Mouse (Mus musculus) testis, adult 2 months (tissue): ENCODE measurements around the gene Emc8. TPM values are rescaled to one million over a fixed set of nuclear protein-coding genes. Genes with fewer than 3 reads are reported as not detected.
A peak's percentile ranks its signal among the peaks of the same experiment; 100 is the strongest.

Experiments
- H3K27ac ChIP-seq: fragments of 200-500 bp; 2 replicates; pipeline ENCODE4 v1.5.1; 2012; ENCODE audit warnings: low read depth, low read length; ENCODE audit not compliant: control insufficient read depth, insufficient read depth
- H3K27me3 ChIP-seq: fragments of 200-500 bp; 2 replicates; pipeline ENCODE4 v1.6.1; 2012; ENCODE audit warnings: mild to moderate bottlenecking, low read length, moderate library complexity; ENCODE audit not compliant: control insufficient read depth, insufficient read depth
- H3K36me3 ChIP-seq: fragments of 200-500 bp; 2 replicates; pipeline ENCODE4 v1.6.1; 2012; ENCODE audit warnings: mild to moderate bottlenecking, low read length; ENCODE audit not compliant: control insufficient read depth, insufficient read depth
- H3K4me1 ChIP-seq: fragments of 200-500 bp; 2 replicates; pipeline ENCODE4 v1.6.1; 2012; ENCODE audit warnings: low read length; ENCODE audit not compliant: control insufficient read depth, insufficient read depth
- H3K4me3 ChIP-seq: fragments of 200-500 bp; 2 replicates; pipeline ENCODE4 v1.5.1; 2012; ENCODE audit warnings: low read depth, mild to moderate bottlenecking, low read length, moderate library complexity, mixed read lengths; ENCODE audit not compliant: control insufficient read depth
- CTCF ChIP-seq: fragments of 200-500 bp; IDR thresholded peaks from 2 replicates; pipeline ENCODE4 v1.5.1; 2012; ENCODE audit warnings: low read depth, mild to moderate bottlenecking, inconsistent platforms, low read length, moderate library complexity; ENCODE audit not compliant: control insufficient read depth, insufficient read depth, insufficient replicate concordance
- POLR2A ChIP-seq: fragments of 200-500 bp; IDR thresholded peaks from 2 replicates; pipeline ENCODE4 v1.6.1; 2012; ENCODE audit warnings: low read depth, mild to moderate bottlenecking, inconsistent platforms, low read length, moderate library complexity; ENCODE audit not compliant: control insufficient read depth
- polyA plus RNA-seq: library from polyadenylated mRNA; depleted of rRNA; stranded (reverse); fragments of >200 nt; gene quantifications from 2 replicates; pipeline ENCODE4 v1.2.3, GENCODE M21; 2012

Gene Emc8
- polyA plus RNA-seq, 1 experiment, result 29.4 TPM

DNA sequence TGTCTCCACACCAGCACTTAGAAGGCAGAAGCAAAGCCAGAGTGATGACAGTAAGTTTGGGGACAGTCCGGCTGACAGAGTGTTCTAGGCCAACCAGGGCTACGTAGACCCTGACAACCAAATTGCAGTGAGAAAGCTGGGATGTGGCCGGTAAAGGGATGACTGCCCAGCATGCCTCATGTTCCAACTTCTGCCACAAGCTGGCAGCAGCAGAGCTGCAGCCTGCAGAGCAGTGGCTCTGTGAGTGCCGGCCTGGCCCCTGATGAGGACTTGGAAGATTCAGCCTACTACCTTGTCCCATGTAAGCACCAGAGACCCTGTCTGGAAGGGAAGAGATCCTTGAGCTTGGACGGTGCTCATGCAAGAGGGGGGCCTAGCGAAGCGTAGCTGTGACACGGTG is 7.3 kb upstream of the Emc8 start:
- TF ChIP-seq POLR2A (no peak), CTCF (0 out of 2 replicates have a peak, but pooled peaks have one; percentile 4)
- Histone ChIP-seq H3K36me3 (peaks cover 1% of the 10 kb centered on the region), H3K4me3 (no peak overlapping the region), H3K27ac (no peak overlapping the region), H3K27me3 (no peaks in the 10 kb centered on the region), H3K4me1 (no peaks in the 10 kb centered on the region)

DNA sequence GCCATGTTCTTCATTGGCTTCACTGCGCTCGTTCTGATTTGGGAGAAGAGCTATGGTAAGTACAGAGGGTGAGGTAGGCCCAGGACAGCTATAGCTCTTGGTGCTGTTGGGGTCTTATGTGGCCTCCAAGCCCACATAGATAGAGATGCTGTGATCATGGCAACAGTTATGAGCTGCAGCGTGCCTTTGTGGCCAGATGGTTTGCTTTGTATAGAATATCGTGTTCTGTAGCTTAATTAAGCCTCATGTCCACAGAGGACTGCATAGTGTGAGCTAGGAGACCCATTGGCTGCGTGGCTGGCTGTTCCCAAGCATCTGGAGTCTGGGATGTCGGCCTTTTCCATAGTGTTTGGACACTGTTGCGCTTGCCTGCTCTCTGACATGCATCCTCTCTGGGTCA is 4.9 kb upstream of the Emc8 start:
- Histone ChIP-seq H3K4me3 (no peak overlapping the region), H3K27me3 (no peaks in the 10 kb centered on the region), H3K4me1 (0 out of 2 replicates have a peak, but pooled peaks cover 2% of the 10 kb centered on the region), H3K36me3 (peaks cover 1% of the 10 kb centered on the region), H3K27ac (no peak overlapping the region)
- TF ChIP-seq POLR2A (no peak), CTCF (no peak)

DNA sequence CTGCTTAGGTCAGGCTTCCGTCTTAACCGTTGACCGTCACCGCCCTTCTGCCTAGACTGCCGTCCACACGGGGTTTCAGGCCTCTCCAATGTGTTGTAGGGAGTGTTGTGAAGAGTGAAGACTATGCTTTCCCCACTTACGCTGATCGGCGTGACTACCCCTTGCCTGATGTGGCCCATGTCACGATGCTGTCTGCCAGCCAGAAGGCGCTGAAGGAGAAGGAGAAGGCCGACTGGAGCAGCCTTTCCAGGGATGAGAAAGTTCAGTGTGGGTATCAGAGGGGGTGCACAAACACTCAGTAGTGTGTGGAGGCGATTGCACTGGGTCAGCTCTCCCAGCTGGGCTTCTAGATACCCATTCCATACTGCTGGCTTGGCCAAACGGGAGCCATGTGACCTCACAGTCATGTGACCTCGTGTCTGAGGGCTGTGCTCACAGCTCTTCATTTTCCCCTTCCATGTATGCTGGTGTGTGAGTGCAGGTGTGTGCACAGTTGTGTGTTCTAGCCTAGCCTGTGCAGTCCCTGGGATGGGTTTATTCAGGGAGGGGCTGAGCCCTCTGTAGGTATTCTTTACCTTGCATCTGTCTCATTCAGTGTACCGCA is 4.4 kb upstream of the Emc8 start:
- Histone ChIP-seq H3K4me3 (no peak overlapping the region), H3K27me3 (no peaks in the 10 kb centered on the region), H3K36me3 (peaks cover 1% of the 10 kb centered on the region), H3K4me1 (0 out of 2 replicates have a peak, but pooled peaks cover 2% of the 10 kb centered on the region), H3K27ac (no peak overlapping the region)
- TF ChIP-seq POLR2A (no peak), CTCF (no peak)

DNA sequence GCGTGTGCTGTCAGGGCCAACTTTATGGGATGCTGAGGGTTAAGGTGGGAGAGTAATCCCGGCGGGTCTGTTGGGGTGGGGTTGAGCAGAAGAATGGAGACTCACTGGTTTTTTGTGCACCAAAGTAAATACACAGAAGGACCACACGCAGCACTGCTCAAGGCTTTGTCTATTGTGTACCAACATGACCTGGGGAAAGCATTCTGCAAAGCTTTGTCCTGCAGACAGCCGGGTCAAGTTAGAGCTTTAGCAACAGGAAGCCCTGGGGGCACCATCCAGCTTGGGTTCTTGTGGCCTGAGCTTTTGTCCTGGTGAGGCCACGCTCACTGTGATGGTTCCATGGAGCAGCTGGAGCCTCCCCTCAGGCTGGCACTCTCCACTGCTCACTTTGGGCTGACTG is 3.4 kb upstream of the Emc8 start:
- no peaks in the 10 kb centered on the region for H3K27me3 ChIP-seq
- H3K27ac ChIP-seq, result no peak overlapping the region
- H3K4me1 ChIP-seq, result peaks cover 5% of the 10 kb centered on the region
- H3K4me3 ChIP-seq, result no peak overlapping the region
- peaks cover 1% of the 10 kb centered on the region for H3K36me3 ChIP-seq
- no peak for TF ChIP-seq POLR2A
- TF ChIP-seq CTCF, result no peak

DNA sequence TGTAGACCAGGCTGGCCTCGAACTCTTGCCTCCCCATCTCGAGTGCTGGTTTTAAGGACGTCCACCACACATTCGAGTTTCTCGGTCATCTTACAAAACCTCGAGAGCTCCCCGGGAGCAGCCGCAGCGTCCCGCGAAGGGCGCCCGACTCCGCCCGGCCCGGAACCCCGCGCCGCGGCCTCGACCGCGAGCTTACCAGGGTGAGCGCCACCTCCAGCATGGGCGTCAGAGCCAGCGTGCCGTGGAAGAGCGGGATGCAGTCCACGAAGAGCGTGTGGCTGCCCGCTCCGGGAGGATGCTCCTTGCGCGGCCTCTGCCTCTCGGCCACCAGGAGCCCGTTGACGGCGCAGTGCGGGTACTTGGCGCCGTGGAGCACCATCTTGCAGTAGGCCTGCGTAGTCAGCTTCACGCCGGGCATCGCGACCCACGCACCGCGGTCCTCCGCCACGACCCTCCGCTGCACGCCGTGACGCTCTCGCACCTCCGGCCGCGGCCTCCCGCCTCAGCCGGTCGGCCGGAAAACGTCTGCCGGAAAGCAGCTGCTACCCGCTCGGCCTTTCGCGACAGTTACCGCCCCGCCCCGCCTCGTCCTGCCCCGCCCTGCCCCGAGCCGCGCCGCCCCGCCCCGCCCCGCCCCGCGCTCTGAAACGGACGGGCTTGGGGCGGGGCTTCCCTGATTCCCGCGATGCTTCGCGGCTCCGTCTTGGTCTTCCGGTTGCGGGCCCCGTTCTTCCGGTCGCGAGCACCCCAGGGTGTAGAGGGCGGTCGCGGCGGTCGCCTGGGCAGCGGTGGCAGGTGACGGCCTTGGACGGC is 606 bp downstream of the Emc8 start, which contains the start of the genes Gm27021 and Cox4i1:
Gene Gm27021, minus strand, starts transcription at position 519 of the 813 bp plus-strand sequence.
Gene Cox4i1, plus strand, starts transcription at position 662 of the 813 bp plus-strand sequence.
- peak within 1 kb of the TSS; percentile 85 for H3K27ac ChIP-seq
- peaks cover 11% of the 10 kb centered on the region for H3K4me1 ChIP-seq
- TF ChIP-seq CTCF (no peak), POLR2A (peak; percentile 89)
- H3K27me3 ChIP-seq, result no peaks in the 10 kb centered on the region
- H3K36me3 ChIP-seq, result no peaks in the 10 kb centered on the region; the same call in none of the 2 replicates
- peak within 1 kb of the TSS; percentile 90 for H3K4me3 ChIP-seq

DNA sequence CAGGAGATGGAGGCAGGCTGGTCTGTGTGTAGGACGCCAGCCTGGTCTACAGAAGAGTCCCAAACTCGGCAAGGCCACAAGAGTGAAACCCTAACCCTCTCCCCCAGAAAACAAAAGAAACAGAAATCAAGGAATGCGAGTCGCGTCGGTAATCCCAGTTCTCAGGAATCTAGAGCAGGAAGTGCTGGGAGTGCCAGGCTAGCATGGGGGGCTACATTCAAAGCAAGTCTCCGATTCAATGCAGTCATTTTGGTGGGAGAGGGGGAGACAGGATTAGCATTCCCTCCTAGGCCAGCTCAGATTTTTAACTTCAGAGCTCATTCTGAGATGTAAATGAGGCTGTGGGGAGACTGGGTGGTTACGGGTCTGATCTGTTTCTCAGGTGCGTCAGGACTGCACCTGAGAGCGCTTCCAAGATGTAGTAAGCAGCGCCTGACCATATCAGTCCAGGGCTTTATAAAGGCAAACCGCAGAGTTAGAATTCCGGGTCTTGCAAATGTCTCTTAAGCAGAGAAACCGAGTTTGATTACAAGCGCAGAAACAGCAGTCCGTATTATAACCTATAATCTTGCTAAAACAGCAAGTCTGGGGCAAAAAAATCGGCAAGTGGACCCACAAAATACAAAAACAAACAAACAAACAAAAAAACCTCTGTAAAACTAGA is 1.4 kb downstream of the Emc8 start:
- no peaks in the 10 kb centered on the region for H3K27me3 ChIP-seq
- H3K27ac ChIP-seq, result peak overlapping the region; percentile 46; the same call in 1 of the 2 replicates
- H3K4me3 ChIP-seq, result peak overlapping the region; percentile 90
- no peak for TF ChIP-seq CTCF
- no peak for TF ChIP-seq POLR2A
- H3K4me1 ChIP-seq, result peaks cover 11% of the 10 kb centered on the region
- H3K36me3 ChIP-seq, result no peaks in the 10 kb centered on the region; the same call in none of the 2 replicates

DNA sequence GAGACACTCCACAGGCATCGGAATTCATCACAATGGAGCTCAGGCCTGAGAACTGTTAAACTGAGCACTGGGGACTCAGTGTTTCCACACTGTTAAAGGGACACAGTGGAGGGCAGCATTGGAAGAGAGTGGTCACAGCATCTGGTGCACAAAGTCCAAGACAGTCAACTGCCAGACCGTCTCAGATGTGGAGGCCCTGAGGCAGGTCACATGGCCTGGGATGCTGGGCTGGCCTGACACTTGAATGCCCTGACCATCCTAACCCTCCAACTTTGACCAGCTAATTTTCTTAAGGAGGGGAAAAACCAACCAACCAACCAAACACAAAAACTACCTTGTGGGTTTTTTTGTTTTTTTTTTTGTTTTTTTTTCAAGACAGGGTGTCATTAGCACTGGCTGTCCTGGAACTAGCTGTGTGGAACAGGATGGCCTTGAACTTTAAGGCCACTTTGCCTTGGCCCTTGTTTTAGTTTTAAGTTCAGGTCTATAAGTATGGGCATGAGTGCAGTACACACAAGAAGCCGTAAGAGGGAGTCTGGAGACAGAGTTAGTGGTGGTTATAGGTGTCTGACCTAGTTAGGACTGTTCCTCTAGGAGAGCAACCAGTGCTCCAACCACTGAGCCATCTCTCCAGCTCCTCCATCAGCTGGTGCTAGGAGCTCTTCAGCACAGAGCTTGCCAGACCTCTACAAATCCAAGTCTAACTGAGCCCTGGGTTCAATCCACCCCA is 2.5 kb downstream of the Emc8 start:
- peaks cover 11% of the 10 kb centered on the region for H3K4me1 ChIP-seq
- TF ChIP-seq CTCF (no peak), POLR2A (no peak)

More for the DNA sequence above, 2.5 kb downstream of the Emc8 start:
- H3K27me3 ChIP-seq, result no peaks in the 10 kb centered on the region
- no peak overlapping the region for H3K4me3 ChIP-seq
- H3K27ac ChIP-seq, result peak overlapping the region; percentile 22; the same call in 1 of the 2 replicates
- no peaks in the 10 kb centered on the region for H3K36me3 ChIP-seq
